Mouse (Mus musculus): ENCODE measurements around the gene Pgm5.

DNA sequence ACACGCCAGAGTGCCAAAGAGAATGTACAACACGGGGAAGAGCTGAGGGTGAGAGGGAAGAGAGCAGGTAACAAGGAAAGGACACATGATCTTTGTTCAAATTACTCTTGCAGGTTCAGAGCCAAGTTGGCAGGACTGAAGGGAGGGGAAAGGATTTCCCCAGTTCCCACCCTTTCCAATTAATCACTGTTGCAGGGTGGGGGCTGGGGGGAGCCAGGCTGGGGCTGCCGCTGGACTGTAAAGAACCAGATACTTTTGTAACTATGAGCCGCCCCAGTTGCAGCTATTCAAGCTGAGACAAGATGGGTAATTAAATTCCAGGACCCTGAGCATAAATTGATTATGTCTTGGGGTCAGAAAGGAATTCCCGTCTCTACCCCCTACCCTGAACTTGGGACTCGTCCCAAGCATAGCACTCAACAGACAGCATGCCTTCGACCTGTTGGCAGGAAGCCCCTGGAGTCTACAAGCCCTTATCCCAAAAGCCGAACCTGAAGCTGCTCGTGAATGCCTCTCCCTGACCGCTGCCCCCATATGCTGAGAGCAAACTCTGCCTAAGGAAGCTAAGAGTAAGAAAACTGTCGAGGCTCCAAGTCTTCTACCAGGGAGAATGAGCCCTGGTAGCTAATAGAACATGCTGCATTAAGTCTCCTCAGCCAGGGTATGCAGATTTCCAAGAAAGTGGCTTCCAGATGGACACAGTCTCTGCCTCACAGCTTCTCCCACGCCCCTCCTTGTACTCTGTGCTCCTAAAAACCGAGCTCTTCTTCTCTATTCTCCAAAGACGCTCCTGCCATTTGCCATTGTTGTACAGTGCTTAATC, 107.8 kb downstream of the Pgm5 start:
- TF ChIP-seq EP300 (IDR thresholded peaks at IDR 0.05; ENCODE audit: low read depth) (no peak), CTCF (IDR thresholded peaks at IDR 0.05; ENCODE audit: low read depth) (no peak)
